Mouse (Mus musculus) lung, adult 2 months (tissue): ENCODE measurements around the gene Atp6v0e. TPM values are rescaled to one million over a fixed set of nuclear protein-coding genes. Genes with fewer than 3 reads are reported as not detected.

Experiments
- DNase-seq: peaks from one replicate; pipeline ENCODE4 v3.0.0; 2022
- H3K4me1 ChIP-seq: fragments of 200-500 bp; 2 replicates; pipeline ENCODE4 v1.6.1; 2011; ENCODE audit warnings: low read length; ENCODE audit not compliant: control insufficient read depth, insufficient read depth
- H3K4me3 ChIP-seq: fragments of 200-500 bp; replicated peaks from 2 replicates; pipeline ENCODE3; 2011; ENCODE audit warnings: low read depth, mild to moderate bottlenecking, control low read depth, low read length; ENCODE audit errors: extremely low read depth
- CTCF ChIP-seq: fragments of 200-500 bp; IDR thresholded peaks from 2 replicates; pipeline ENCODE4 v1.5.1; 2011; ENCODE audit warnings: mild to moderate bottlenecking, low read length, control low read depth; ENCODE audit not compliant: insufficient read depth
- POLR2A ChIP-seq: fragments of 200-500 bp; IDR thresholded peaks from 2 replicates; pipeline ENCODE4 v1.6.1; 2011; ENCODE audit warnings: low read depth, mild to moderate bottlenecking, control low read depth, low read length, borderline replicate concordance; ENCODE audit errors: extremely low read depth
- WGBS: fragments of 180-500 bp; shearing (Covaris S2); methylation state at CpG from one replicate; pipeline ENCODE4 v1.1.7; 2018; 5-methylcytosine and 5-hydroxymethylcytosine counted together
- polyA plus RNA-seq: library from polyadenylated mRNA; depleted of rRNA; stranded (reverse); fragments of >200 nt; gene quantifications from 2 replicates; pipeline ENCODE4 v1.2.3, GENCODE M21; 2012

The Atp6v0e gene
- polyA plus RNA-seq, 1 experiment: 219 TPM

DNA sequence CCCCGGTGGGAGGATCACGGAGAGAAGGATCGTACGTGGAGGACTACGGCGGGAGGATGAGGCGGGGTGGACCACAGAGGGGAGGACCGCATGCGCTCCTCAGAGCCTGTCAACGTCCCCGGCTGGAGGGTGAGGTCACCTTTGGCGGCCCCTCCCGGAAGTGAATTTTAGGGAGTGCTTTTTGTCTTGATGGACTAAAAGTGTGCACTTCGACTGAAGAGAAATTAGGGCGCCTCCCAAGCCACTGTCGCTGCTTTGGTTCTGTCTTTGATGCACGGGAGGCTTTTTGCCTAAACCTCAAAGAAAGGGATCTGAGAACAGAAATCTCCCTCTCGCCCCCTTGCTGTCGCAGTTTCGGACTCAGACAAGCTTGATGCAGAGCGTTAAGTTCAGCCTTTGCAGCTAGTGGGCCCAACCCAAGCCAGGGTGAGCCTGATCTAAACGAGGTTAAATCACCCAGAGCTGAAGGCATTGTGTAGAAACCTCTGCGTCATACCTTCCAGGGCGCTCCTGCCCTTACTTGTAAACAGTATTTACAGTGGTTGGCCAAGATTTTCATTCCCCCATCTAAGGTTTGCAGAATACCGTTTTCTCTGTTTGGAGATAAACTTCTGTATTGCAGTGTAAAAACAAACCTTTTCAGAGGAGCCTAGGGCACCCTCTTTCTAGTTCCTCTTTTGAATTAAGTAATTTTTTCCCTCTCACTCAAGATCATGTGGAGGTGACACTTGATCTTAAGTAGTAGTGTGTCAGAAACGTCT lies 13.8 kb downstream of the Atp6v0e start:
- Histone ChIP-seq H3K4me1 (peaks cover 6% of the 10 kb centered on the region), H3K4me3 (peak overlapping the region; percentile 85)
- no peak for DNase-seq
- under 1% methylated on average over 26 of the region's 26 CpGs for WGBS
- TF ChIP-seq POLR2A (no peak), CTCF (no peak)

DNA sequence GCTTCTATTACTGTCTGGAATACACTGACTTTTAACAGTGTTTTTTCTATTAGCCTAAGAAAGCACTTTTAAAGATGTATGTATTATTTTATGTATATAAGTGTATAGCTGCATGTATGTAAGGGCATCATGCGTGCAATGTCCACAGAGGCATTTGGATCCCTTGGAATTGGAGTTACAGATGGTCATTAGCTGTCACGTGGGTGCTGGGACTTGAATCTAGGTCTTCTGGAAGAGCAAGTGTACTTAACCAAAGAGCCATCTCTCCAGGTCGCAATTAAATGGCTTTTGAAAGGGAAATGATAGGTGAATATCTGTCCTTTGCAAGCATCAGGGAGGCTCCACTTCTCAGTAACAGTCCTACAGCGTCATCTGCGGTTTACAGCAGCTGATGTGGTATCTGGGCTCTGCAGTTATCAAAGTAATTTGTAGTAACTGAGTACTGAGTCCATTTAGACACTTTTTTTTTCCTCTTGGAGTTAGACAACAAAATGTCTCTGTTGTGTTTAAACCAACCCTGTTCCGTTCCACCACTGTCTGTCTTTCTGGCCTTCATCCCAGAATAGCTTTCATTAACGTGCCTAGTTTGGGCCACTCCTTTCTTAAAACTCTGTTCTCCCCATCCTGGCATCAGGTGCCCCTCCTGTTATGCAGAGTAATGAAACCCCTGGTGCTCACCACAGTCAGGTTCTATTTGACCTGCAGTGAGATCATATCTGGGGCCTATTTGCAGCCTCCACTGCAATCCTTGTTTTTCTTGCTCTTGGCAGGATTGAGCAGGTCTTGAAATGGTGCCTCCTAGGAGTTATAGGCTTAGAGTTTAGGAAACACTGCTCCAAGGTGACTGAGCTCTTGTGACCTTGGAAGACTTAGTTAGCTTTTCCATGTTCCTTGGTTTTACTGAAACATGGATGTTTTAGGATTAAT lies 14.9 kb downstream of the Atp6v0e start:
- WGBS: 62% methylated on average over 7 of the region's 7 CpGs
- TF ChIP-seq CTCF (no peak), POLR2A (no peak)

DNA sequence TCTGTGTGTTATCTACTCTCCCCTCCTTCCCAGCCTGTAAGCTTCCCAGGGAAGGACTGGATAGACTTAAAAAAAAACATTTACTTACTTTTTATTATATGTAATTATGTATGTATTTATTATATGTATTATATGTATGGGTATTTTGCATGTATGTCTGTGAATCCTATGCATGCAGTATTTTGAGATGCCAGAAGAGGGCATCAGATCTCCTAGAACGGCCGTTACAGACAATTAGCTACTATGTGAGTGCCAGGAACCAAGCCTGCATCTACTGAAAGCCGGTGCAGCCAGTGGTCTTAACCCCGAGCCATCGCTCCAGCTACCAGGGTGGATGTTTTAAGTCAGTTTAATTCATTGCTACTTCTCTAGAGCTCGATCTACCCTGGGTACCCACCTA lies 18.2 kb downstream of the Atp6v0e start:
- WGBS: 93% methylated on average over 6 of the region's 6 CpGs
- no peak for DNase-seq
- Histone ChIP-seq H3K4me3 (no peak overlapping the region), H3K4me1 (peaks cover 3% of the 10 kb centered on the region)
- no peak for TF ChIP-seq CTCF
- no peak for TF ChIP-seq POLR2A

More for the DNA sequence above, 14.9 kb downstream of the Atp6v0e start:
- no peak for DNase-seq
- H3K4me1 ChIP-seq: peaks cover 6% of the 10 kb centered on the region
- H3K4me3 ChIP-seq: no peak overlapping the region

DNA sequence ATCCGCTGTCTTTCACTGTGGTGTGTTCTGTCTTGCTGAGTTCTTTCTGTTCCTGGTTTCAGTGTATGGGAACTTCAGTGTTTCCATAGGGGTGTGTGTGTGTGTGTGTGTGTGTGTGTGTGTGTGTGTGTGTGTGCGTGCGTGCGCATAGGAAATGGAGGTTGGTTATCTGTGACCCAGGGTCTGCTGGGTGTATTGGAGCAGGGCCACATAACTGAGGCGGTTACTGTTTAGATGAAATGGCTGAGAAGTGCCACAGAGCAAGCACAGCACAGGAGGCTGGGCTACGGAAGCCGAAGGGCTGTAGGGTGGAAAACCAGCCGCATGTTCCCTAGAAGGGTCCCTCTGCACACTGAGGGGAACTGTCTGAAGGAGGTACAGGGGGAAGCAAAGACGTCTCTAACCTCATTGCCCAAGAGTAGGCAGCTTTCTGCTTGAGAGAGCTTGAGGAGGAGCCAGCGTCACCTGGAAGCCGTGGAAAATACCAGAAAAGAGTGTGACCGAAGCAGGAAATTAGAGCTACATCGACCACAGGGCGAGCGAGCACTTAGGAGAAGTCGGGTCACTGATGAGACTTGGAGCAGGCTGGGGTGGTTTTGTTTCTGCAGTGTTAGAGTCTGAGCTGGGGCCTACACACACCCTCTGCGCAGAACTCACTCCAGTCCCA lies 23.4 kb downstream of the Atp6v0e start:
- 80% methylated on average over 17 of the region's 17 CpGs for WGBS
- Histone ChIP-seq H3K4me3 (no peak overlapping the region), H3K4me1 (no peaks in the 10 kb centered on the region; the same call in 1 of the 2 replicates)
- TF ChIP-seq POLR2A (no peak), CTCF (no peak)
- no peak for DNase-seq

DNA sequence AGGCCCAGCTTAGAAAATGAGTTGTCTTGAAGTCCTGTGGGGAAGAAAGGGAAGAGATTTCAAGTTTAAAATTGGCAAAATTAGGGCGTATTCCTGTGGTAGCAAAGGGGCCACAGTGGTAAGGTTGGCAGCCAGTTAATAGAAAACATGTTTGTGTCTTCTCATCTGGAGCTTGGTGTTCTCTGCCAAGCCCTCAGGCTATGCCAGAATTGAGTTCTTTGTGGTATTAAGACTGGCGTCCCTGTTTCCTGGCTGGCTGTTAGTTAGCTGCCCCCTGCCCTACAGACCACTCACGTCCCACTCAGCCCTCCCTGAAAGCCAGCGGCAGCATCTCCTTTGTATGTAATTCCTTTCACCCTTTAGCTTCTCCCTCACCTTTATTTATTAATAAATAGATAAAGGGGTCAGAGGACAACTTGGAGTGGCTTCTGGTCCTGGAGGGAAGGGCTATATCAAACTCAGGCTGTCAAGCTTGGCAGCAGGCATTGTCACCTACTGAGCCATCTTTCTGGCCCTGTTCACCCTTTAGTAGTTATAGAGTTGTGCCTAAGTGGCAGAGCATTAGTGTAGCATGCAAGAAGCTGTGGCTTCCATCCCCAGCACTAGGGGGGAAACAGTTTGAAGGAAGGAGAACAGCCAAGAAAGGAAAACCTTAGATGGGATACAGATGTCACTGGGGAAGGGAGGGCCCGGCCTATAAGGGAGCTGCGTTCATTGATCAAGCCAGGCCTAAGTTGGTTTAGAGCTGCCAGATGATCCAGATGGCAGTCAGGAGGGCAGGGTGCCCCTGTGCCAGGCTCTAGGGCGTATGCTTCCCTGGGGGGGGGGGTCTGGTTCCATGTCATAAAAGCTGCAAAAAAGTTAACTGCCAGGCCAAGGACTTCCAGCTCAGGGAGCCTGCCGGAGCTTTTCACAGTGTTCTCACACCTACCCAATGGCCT lies 26.0 kb downstream of the Atp6v0e start:
- 59% methylated on average over 8 of the region's 8 CpGs for WGBS
- TF ChIP-seq CTCF (no peak), POLR2A (no peak)
- no peak overlapping the region for H3K4me3 ChIP-seq
- DNase-seq: no peak
- H3K4me1 ChIP-seq: no peaks in the 10 kb centered on the region; the same call in 1 of the 2 replicates

DNA sequence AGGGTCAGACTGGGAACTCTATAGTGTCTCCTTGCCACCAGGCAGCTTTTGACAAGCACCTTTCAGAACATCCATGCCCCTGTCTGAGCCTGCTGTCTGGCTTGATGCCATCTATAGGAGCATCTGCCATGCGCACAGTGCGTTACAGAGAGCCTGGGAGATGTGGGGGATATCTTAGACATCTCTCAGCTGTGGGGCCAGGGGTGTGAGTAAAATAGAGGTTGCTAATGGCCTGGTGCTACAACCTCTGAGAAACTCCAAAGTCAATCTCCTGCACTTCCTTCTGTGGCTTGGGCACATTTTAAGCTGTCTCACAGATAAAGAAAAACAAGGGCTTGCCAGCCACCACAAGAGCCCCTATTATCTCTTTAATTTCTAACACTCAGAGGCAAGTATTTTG lies 26.8 kb downstream of the Atp6v0e start:
- DNase-seq: no peak
- Histone ChIP-seq H3K4me3 (no peak overlapping the region), H3K4me1 (no peaks in the 10 kb centered on the region; the same call in 1 of the 2 replicates)
- WGBS: 77% methylated on average over 2 of the region's 2 CpGs
- no peak for TF ChIP-seq POLR2A
- TF ChIP-seq CTCF: no peak

DNA sequence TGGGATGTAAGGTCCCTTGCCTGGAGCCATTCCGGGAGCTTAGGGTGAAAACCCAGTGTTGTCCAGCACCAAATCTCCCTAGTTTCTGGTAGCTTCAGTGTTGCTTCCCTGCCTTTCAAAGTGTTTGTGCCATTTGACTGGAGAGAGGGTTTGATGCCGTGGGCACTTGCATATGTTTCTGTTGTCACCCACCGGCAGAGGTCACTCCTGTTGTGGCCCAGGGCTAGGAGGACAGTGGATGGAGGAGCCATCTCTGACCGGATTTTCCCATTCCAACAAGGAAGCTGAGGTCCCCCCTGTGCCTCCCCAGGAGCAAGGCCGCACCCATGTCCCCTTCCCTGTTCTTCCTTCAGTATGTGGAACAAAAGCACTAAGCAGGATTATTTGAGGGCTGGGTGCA lies 27.2 kb downstream of the Atp6v0e start:
- no peak overlapping the region for H3K4me3 ChIP-seq
- H3K4me1 ChIP-seq: no peaks in the 10 kb centered on the region; the same call in 1 of the 2 replicates
- 72% methylated on average over 5 of the region's 5 CpGs for WGBS
- DNase-seq: no peak
- no peak for TF ChIP-seq CTCF
- TF ChIP-seq POLR2A: no peak

DNA sequence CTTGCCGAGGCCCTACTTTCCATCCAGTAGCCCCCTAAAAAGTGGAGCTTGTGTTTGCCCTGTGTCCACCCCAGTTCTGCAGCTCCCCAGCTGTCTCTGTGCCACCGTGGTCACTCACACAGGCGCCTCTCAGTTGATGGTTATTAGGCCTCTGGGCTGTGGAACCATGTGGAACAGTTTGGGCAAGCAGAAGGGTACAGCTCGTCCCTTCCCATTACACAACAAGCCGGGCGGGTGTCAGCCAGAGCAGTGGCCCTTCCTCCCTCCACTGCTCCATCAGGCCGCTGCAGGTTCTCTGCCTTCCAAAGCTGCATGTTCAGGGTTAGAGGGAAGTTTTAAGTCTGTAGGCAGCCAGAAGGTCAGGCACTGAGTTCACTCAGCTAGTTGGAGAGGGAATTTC lies 28.1 kb downstream of the Atp6v0e start:
- no peaks in the 10 kb centered on the region; the same call in 1 of the 2 replicates for H3K4me1 ChIP-seq
- no peak for DNase-seq
- TF ChIP-seq CTCF (no peak), POLR2A (no peak)
- H3K4me3 ChIP-seq: no peak overlapping the region
- 67% methylated on average over 7 of the region's 7 CpGs for WGBS

DNA sequence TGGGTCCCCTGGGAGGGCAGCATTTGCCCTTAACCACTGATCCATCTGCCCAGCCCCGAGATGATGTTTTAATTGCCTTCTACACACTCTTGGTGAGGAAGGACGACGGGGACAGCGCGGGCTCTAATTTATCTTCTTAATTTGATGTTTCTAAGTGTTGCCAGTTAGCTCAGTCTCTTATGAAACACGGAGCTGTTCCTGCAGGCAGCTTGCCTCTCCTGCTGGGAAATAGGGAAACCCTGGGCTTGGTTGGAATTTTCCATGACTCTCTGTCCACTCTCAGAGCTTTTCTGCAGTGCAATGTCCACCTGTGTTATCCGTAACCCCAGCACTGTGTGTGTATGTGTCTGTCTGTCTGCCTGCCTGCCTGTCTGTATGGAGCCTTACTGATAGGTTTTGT lies 30.4 kb downstream of the Atp6v0e start:
- TF ChIP-seq POLR2A: no peak
- TF ChIP-seq CTCF: no peak
- WGBS: 58% methylated on average over 7 of the region's 7 CpGs
- Histone ChIP-seq H3K4me3 (no peak overlapping the region), H3K4me1 (no peaks in the 10 kb centered on the region; the same call in 1 of the 2 replicates)
- no peak for DNase-seq
